In genomic region chr2:78931358-78931757, GRCm38 (mm10) we compare ENCODE assay signal across 11 mouse cellular contexts.
DNase-seq lines count a peak whose midpoint lies in the region; ATAC-seq lines count a peak whose summit lies in the region.
"Had no signal": no experiment of that assay in that cellular context is flagged by ENCODE, and none has a peak within 500 bp of the region (broad histone marks: within the 10 kb centered on the region; RNA-seq: fewer than 3 reads in every experiment).

No protein-coding gene starts in this region.

- peak; percentile 58 for DNase-seq in hindbrain, embryonic 14.5 days (ENCODE audit: low spot score)
- DNase-seq in thymus, postnatal 0 days (ENCODE audit: low spot score) = peak; percentile 43
- no peak for DNase-seq in thymus, adult 18-20 months
- DNase-seq in ovary, postnatal 14 days (ENCODE audit: low spot score) = no peak
- no peak for DNase-seq in neural tube, embryonic 10.5 days (ENCODE audit: extremely low spot score, low spot score)
- DNase-seq in adrenal gland, adult 8-10 months = no peak
- DNase-seq: kidney, postnatal 10 days; lung, postnatal 10 days; right cerebral cortex, postnatal 4 days had no signal

- no peaks in the 10 kb centered on the region for H3K27me3 ChIP-seq in hindbrain, embryonic 14.5 days (ENCODE audit: control insufficient read depth, insufficient read depth, low read length)
- no peaks in the 10 kb centered on the region for H3K27me3 ChIP-seq in hindbrain, embryonic 13.5 days

- H3K4me3 ChIP-seq in hindbrain, embryonic 14.5 days (replicated peaks; ENCODE audit: low read length) = no peak overlapping the region
- H3K4me3 ChIP-seq in hindbrain, embryonic 13.5 days = no peak overlapping the region

- no peak overlapping the region for H3K27ac ChIP-seq in hindbrain, embryonic 14.5 days
- H3K27ac ChIP-seq in hindbrain, embryonic 13.5 days = no peak overlapping the region

- no peaks in the 10 kb centered on the region for H3K9me3 ChIP-seq in hindbrain, embryonic 14.5 days (ENCODE audit: control insufficient read depth, low read length)
- H3K9me3 ChIP-seq in hindbrain, embryonic 13.5 days = no peaks in the 10 kb centered on the region

- no peaks in the 10 kb centered on the region; the same call in 1 of the 2 replicates for H3K36me3 ChIP-seq in hindbrain, embryonic 14.5 days (replicated peaks; ENCODE audit: control insufficient read depth, insufficient read depth)
- no peaks in the 10 kb centered on the region for H3K36me3 ChIP-seq in hindbrain, embryonic 13.5 days

- peak; percentile 65; the same call in 1 of the 2 replicates for ATAC-seq in hindbrain, embryonic 14.5 days (ENCODE audit: low FRiP score)
- no peak for ATAC-seq in hindbrain, embryonic 13.5 days (ENCODE audit: low FRiP score)
- ATAC-seq in erythroid progenitor cell, adult 5-6 weeks (replicated peaks; ENCODE audit: low FRiP score, poor library complexity, severe bottlenecking) = peak; percentile 61; the same call in 1 of the 2 replicates

- no peak overlapping the region for H3K9ac ChIP-seq in hindbrain, embryonic 14.5 days
- H3K9ac ChIP-seq in hindbrain, embryonic 13.5 days = no peak overlapping the region

- no peak overlapping the region for H3K4me2 ChIP-seq in hindbrain, embryonic 14.5 days (replicated peaks)
- H3K4me2 ChIP-seq in hindbrain, embryonic 13.5 days = no peak overlapping the region

- no peaks in the 10 kb centered on the region for H3K4me1 ChIP-seq in hindbrain, embryonic 14.5 days (replicated peaks; ENCODE audit: control insufficient read depth, insufficient read depth, low read length)
- peaks cover 9% of the 10 kb centered on the region for H3K4me1 ChIP-seq in hindbrain, embryonic 13.5 days (replicated peaks)

- 48% methylated on average over 2 of the region's 2 CpGs for WGBS in hindbrain, embryonic 14.5 days
- WGBS in hindbrain, embryonic 13.5 days = 54% methylated on average over 2 of the region's 2 CpGs

Comparison
In these comparisons a context has a peak if more than half of its experiments do, and no peak if none do; other contexts are left out.
1. DNase-seq: peak in hindbrain, embryonic 14.5 days (single experiment) and thymus, postnatal 0 days (single experiment); none in thymus, adult 18-20 months (0 of 2), ovary, postnatal 14 days (single experiment), neural tube, embryonic 10.5 days (single experiment) and adrenal gland, adult 8-10 months (single experiment).